Mouse (Mus musculus) CH12.LX (cell line): ENCODE measurements around the gene BC048403. TPM values are rescaled to one million over a fixed set of nuclear protein-coding genes. Genes with fewer than 3 reads are reported as not detected.

Source experiments
- DNase-seq: peaks from one replicate; pipeline ENCODE4 v3.0.0-alpha.2; 2013; ENCODE audit errors: extremely low read depth
- H3K27ac ChIP-seq: 2 replicates; pipeline ENCODE4 v1.5.1; 2012; ENCODE audit warnings: low read depth, mild to moderate bottlenecking, control low read depth, moderate library complexity; ENCODE audit not compliant: insufficient read depth
- H3K27me3 ChIP-seq: replicated peaks from 2 replicates; pipeline ENCODE3; 2012; ENCODE audit warnings: inconsistent platforms
- H3K36me3 ChIP-seq, 2 experiments: replicated peaks in 1 of 2; 2 replicates each; pipeline versions ENCODE3 to v1.6.1; 2012; ENCODE audit warnings: inconsistent platforms in 1 of 2, low read length in 1 of 2, mild to moderate bottlenecking in 1 of 2, mixed read lengths in 1 of 2, moderate library complexity in 1 of 2; ENCODE audit not compliant: control insufficient read depth in 1 of 2, insufficient read depth in 1 of 2
- H3K4me1 ChIP-seq, 2 experiments: 2 replicates each; pipeline ENCODE4 v1.6.1; 2012; ENCODE audit warnings: inconsistent platforms in 1 of 2, moderate library complexity in 1 of 2; ENCODE audit not compliant: insufficient read depth in 2 of 2, control insufficient read depth in 1 of 2
- H3K4me2 ChIP-seq: 2 replicates; pipeline ENCODE4 v1.6.1; 2012; ENCODE audit warnings: low read depth, mild to moderate bottlenecking, control low read depth; ENCODE audit not compliant: poor library complexity, insufficient read depth, severe bottlenecking
- H3K4me3 ChIP-seq, 3 experiments: fragments of 150-350 bp in 1 of 3; sonication (generic) in 1 of 3; replicated peaks in 1 of 3; 2 replicates each; pipeline versions ENCODE3 to v1.5.1; 2011 to 2012; ENCODE audit warnings: low read depth in 2 of 3, low read length in 2 of 3, mild to moderate bottlenecking in 2 of 3, moderate library complexity in 2 of 3, control low read depth in 1 of 3, improper control_type of control experiment in 1 of 3, inconsistent platforms in 1 of 3, mixed read lengths in 1 of 3; ENCODE audit not compliant: poor library complexity in 1 of 3
- H3K79me2 ChIP-seq: replicated peaks from 2 replicates; pipeline ENCODE4 v1.6.1; 2012; ENCODE audit warnings: mild to moderate bottlenecking, moderate library complexity; ENCODE audit not compliant: control insufficient read depth, poor library complexity, insufficient read depth, severe bottlenecking; ENCODE audit errors: extremely low read depth
- H3K9ac ChIP-seq: 2 replicates; pipeline ENCODE4 v1.6.1; 2012; ENCODE audit warnings: low read depth, mild to moderate bottlenecking, control low read depth, moderate library complexity; ENCODE audit not compliant: insufficient read depth
- H3K9me3 ChIP-seq: replicated peaks from 2 replicates; pipeline ENCODE3; 2012; ENCODE audit warnings: low read length, inconsistent platforms, mixed read lengths
- BHLHE40 ChIP-seq: IDR thresholded peaks from 2 replicates; pipeline ENCODE4 v1.6.1; 2011; ENCODE audit warnings: mild to moderate bottlenecking, low read depth, low read length, improper control_type of control experiment
- CHD2 ChIP-seq: IDR thresholded peaks from 2 replicates; pipeline ENCODE4 v1.6.1; 2011; ENCODE audit warnings: low read length, improper control_type of control experiment
- CTCF ChIP-seq, 2 experiments: IDR thresholded peaks in 1 of 2; conservative IDR thresholded peaks in 1 of 2; 2 replicates each; pipeline ENCODE4 v1.5.1; 2011 to 2012; ENCODE audit warnings: low read depth in 2 of 2, low read length in 2 of 2, improper control_type of control experiment in 1 of 2, inconsistent platforms in 1 of 2, mild to moderate bottlenecking in 1 of 2, moderate library complexity in 1 of 2
- ELF1 ChIP-seq: IDR thresholded peaks from 2 replicates; pipeline ENCODE4 v1.6.1; 2014; ENCODE audit warnings: low read depth, mild to moderate bottlenecking, inconsistent platforms, low read length, improper control_type of control experiment
- ETS1 ChIP-seq: conservative IDR thresholded peaks from 2 replicates; pipeline ENCODE4 v1.6.1; 2012; ENCODE audit warnings: low read depth, mild to moderate bottlenecking, inconsistent platforms, low read length, improper control_type of control experiment, moderate library complexity
- JUND ChIP-seq: conservative IDR thresholded peaks from 2 replicates; pipeline ENCODE4 v1.6.1; 2011; ENCODE audit warnings: low read depth, low read length, improper control_type of control experiment
- KAT2A ChIP-seq: IDR thresholded peaks from 2 replicates; pipeline ENCODE4 v1.6.1; 2012; ENCODE audit warnings: low read length, improper control_type of control experiment, inconsistent platforms; ENCODE audit not compliant: insufficient replicate concordance
- MAFK ChIP-seq: IDR thresholded peaks from 2 replicates; pipeline ENCODE4 v1.6.1; 2011; ENCODE audit warnings: low read length, improper control_type of control experiment; ENCODE audit not compliant: insufficient replicate concordance
- MAX ChIP-seq: IDR thresholded peaks from 2 replicates; pipeline ENCODE4 v1.6.1; 2011; ENCODE audit warnings: low read length, improper control_type of control experiment
- MAZ ChIP-seq: IDR thresholded peaks from 2 replicates; pipeline ENCODE4 v1.6.1; 2012; ENCODE audit warnings: low read depth, mild to moderate bottlenecking, inconsistent platforms, low read length, improper control_type of control experiment, moderate library complexity
- MXI1 ChIP-seq: IDR thresholded peaks from 2 replicates; pipeline ENCODE4 v1.6.1; 2011; ENCODE audit warnings: mild to moderate bottlenecking, low read depth, low read length, improper control_type of control experiment
- NELFE ChIP-seq: IDR thresholded peaks from 2 replicates; pipeline ENCODE4 v1.6.1; 2011; ENCODE audit warnings: low read depth, low read length, improper control_type of control experiment
- POLR2A ChIP-seq: IDR thresholded peaks from 2 replicates; pipeline ENCODE4 v1.6.1; 2011; ENCODE audit warnings: low read depth, mild to moderate bottlenecking, improper control_type of control experiment, low read length
- POLR2AphosphoS2 ChIP-seq: IDR thresholded peaks from 2 replicates; pipeline ENCODE4 v1.6.1; 2011; ENCODE audit warnings: low read depth, low read length, improper control_type of control experiment
- RAD21 ChIP-seq: IDR thresholded peaks from 2 replicates; pipeline ENCODE4 v1.6.1; 2011; ENCODE audit warnings: low read depth, mild to moderate bottlenecking, low read length, improper control_type of control experiment, moderate library complexity
- RCOR1 ChIP-seq: conservative IDR thresholded peaks from 2 replicates; pipeline ENCODE4 v1.6.1; 2012; ENCODE audit warnings: low read depth, mild to moderate bottlenecking, inconsistent platforms, low read length, improper control_type of control experiment
- SIN3A ChIP-seq: IDR thresholded peaks from 2 replicates; pipeline ENCODE4 v1.6.1; 2012; ENCODE audit warnings: low read length, improper control_type of control experiment, inconsistent platforms
- SMC3 ChIP-seq: IDR thresholded peaks from 2 replicates; pipeline ENCODE4 v1.6.1; 2011; ENCODE audit warnings: low read depth, low read length, improper control_type of control experiment
- UBTF ChIP-seq: IDR thresholded peaks from 2 replicates; pipeline ENCODE4 v1.6.1; 2012; ENCODE audit warnings: low read depth, mild to moderate bottlenecking, inconsistent platforms, low read length, improper control_type of control experiment, moderate library complexity
- USF1 ChIP-seq: IDR thresholded peaks from 2 replicates; pipeline ENCODE4 v1.6.1; 2014; ENCODE audit warnings: low read depth, mild to moderate bottlenecking, inconsistent platforms, low read length, improper control_type of control experiment
- USF2 ChIP-seq: conservative IDR thresholded peaks from 2 replicates; pipeline ENCODE4 v1.6.1; 2011; ENCODE audit warnings: low read depth, low read length, improper control_type of control experiment
- ZKSCAN1 ChIP-seq: IDR thresholded peaks from 2 replicates; pipeline ENCODE4 v1.6.1; 2012; ENCODE audit warnings: low read depth, inconsistent platforms, low read length, improper control_type of control experiment, borderline replicate concordance
- ZNF384 ChIP-seq: IDR thresholded peaks from 2 replicates; pipeline ENCODE4 v1.6.1; 2012; ENCODE audit warnings: low read depth, low read length, improper control_type of control experiment, inconsistent platforms
- dilution Hi-C: fragments of 300-500 bp; cut with MboI; formaldehyde crosslinking; loops from 2 replicates; pipeline ENCODE4 v1.14.3; 2020; ENCODE audit warnings: low sequenced_read_pairs; ENCODE audit not compliant: extremely low pct_unique_long_range_greater_than_20kb, extremely low pct_ligation_motif_present
- in situ Hi-C: fragments of 300-500 bp; cut with MboI; formaldehyde crosslinking; loops from 3 replicates; pipeline ENCODE4 v1.14.3; 2019; ENCODE audit warnings: low sequenced_read_pairs, low pct_ligation_motif_present, low pct_unique_long_range_greater_than_20kb, mixed read lengths
- polyA plus RNA-seq: library from polyadenylated mRNA; unstranded; fragments of >175 nt; gene quantifications from 2 replicates; pipeline ENCODE4 v1.2.1, GENCODE M21; 2012; ENCODE audit warnings: low read depth; ENCODE audit not compliant: insufficient read length
- total RNA-seq, 2 experiments: library from RNA; depleted of rRNA; stranded (reverse); fragments of 300-350 nt in 1 of 2; fragments of >200 nt in 1 of 2; gene quantifications; 2 replicates each; pipeline ENCODE4 v1.2.3; 2012 to 2014

Gene BC048403
- total and polyA plus RNA-seq, 3 experiments, result 2.2 to 11.9 (median 4.0) TPM

DNA sequence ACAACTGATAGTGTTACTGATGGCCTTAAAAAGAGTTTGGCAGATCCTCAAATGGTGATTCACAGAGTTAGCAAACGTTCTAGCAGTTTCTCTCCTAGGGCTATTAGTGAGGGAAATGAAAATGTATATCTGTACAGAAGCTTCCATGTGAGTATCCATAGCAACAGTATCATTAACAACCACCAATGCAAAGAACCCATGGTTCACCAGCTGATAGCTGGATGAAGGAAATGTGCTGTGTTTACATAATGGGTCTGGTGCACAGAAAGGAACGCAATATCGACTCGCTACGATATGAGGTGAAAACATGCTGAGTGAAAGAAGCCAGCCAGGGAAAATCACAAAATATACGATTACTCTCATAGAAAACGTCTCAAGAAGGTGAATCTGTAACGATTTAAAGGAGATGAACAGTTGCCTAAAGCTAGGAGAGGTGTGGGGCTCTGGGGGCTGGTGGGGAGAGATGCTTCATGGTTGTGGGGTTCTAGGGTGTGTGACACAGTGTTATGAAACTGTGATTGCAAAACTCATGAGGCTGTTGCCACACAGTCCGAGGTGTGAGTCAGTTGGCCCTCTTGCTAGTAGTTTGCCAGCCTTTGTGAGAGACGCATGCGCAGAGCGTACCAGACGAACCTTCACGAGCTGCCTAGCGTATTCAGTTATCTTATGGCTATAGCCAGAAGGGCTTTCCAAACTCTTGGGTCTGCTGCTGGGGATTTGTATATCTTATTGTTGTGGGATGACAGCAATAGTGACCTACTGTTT lies 34.2 kb upstream of the BC048403 start:
- H3K27me3 ChIP-seq, result no peaks in the 10 kb centered on the region
- dilution Hi-C loops, result no loop called here
- H3K9me3 ChIP-seq, result no peaks in the 10 kb centered on the region
- H3K36me3 ChIP-seq, result no peaks in the 10 kb centered on the region
- in situ Hi-C loops, result no loop called here
- H3K4me3 ChIP-seq, result no peak overlapping the region
- H3K9ac ChIP-seq, result no peak overlapping the region
- no peak for DNase-seq
- H3K27ac ChIP-seq, result no peak overlapping the region
- no peaks in the 10 kb centered on the region for H3K79me2 ChIP-seq
- H3K4me1 ChIP-seq, result peaks cover 0 to 2% of the 10 kb centered on the region in 2 experiments; a peak in 1 of 4 replicates
- no peak overlapping the region for H3K4me2 ChIP-seq
- no peak for TF ChIP-seq UBTF
- no peak for TF ChIP-seq SIN3A
- no peak for TF ChIP-seq RCOR1
- TF ChIP-seq POLR2AphosphoS2, result no peak
- TF ChIP-seq CHD2, result no peak
- no peak for TF ChIP-seq MAFK
- TF ChIP-seq MAZ, result no peak
- no peak for TF ChIP-seq ELF1
- no peak for TF ChIP-seq NELFE
- no peak for TF ChIP-seq KAT2A
- TF ChIP-seq CTCF (conservative IDR thresholded peaks at IDR 0.05 in 1 of 2, IDR thresholded peaks at IDR 0.05 in 1 of 2; ENCODE audit: low read depth in 2 of 2, low read length in 2 of 2), result no peak
- no peak for TF ChIP-seq RAD21
- TF ChIP-seq USF2, result no peak
- no peak for TF ChIP-seq BHLHE40
- no peak for TF ChIP-seq ETS1
- TF ChIP-seq SMC3, result no peak
- no peak for TF ChIP-seq USF1
- no peak for TF ChIP-seq JUND

DNA sequence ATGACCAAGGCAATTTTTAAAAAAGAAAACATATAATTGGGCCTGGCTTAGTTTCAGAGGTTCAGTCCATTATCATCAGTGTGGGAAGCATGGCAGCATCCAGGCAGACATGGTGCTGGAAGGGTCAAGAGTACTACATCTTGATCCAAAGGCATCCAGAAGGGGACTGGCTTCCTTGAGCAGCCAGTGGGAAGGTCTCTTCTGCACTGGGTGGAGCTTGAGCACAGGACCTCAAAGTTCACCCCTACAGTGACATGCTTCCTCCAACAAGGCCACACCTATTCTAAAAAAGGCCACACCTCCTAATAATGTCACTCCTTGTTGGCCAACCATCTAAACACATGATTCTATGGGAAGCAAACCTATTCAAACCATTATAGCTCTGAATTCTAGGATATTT lies 22.9 kb upstream of the BC048403 start:
- no peak for DNase-seq
- Histone ChIP-seq H3K4me2 (no peak overlapping the region), H3K4me3 (no peak overlapping the region), H3K4me1 (no peaks in the 10 kb centered on the region), H3K9ac (no peak overlapping the region), H3K27me3 (no peaks in the 10 kb centered on the region), H3K79me2 (no peaks in the 10 kb centered on the region), H3K9me3 (peaks cover 4% of the 10 kb centered on the region), H3K36me3 (no peaks in the 10 kb centered on the region), H3K27ac (no peak overlapping the region)
- in situ Hi-C loops (no loop called here), dilution Hi-C loops (no loop called here)
- TF ChIP-seq RCOR1, result no peak
- TF ChIP-seq JUND, result no peak
- no peak for TF ChIP-seq USF1
- no peak for TF ChIP-seq MAFK
- no peak for TF ChIP-seq BHLHE40
- TF ChIP-seq MAX, result no peak
- TF ChIP-seq ETS1, result no peak
- TF ChIP-seq ZKSCAN1, result no peak
- TF ChIP-seq ELF1, result no peak
- no peak for TF ChIP-seq RAD21
- TF ChIP-seq ZNF384, result no peak
- TF ChIP-seq MXI1, result no peak
- no peak for TF ChIP-seq POLR2A
- TF ChIP-seq POLR2AphosphoS2, result no peak
